Mouse (Mus musculus): Measurements from ENCODE around the gene E130309D02Rik. TPM values are rescaled to one million over a fixed set of nuclear protein-coding genes. Genes with fewer than 3 reads are reported as not detected.

E130309D02Rik gene
- total RNA-seq (2023) = 39.9 TPM

DNA sequence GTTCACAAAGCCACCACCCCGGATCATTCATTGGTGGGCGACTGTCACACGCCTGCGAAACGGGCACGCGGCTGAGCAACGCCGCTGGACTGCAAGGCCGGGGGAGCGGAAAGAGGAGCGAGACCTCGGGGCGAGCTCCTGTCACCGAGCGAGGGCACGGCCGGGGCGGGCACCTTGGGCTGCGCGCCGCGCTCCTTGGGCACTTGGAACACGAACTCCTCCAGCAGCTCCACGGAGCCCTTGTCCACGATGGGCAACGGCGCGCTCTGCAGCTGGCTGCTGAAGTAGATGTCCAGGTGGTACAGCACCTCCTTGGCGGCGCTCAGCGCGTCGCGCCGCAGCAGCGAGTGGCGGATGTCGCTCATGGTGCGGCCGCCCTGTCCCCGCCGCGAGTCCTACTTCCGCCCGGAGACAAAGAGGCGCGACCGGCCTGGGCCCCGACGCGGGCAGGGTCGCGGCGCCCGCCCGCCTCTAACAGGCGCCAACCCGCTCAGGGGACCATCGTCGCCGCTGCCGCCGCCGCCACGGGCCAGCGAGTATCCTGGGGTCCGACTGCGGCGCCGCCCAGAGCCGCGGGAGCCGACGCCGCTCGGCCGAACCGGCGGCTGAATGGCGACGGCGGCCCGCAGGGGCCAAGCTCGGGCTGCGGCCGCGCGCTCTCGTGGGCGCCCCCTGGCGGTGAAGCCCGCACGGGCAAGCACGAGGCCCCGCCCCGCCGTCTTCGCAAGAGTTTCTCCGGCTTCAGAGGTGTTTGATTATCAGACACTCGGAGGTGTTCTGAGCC lies at the start of gene E130309D02Rik:
Gene E130309D02Rik, minus strand, starts transcription at position 631 of the 784 bp plus-strand sequence.

GRCm38 (mm10) chr5:143356686-143357388 lies 41.7 kb upstream of the E130309D02Rik start, which contains the start of gene Grid2ip:
Grid2ip (plus strand) TSS chr5:143357338.

GRCm38 (mm10) chr5:143328690-143329495 lies 13.7 kb upstream of the E130309D02Rik start, which contains the start of gene Zdhhc4:
Zdhhc4 (minus strand) TSS chr5:143329256.

DNA sequence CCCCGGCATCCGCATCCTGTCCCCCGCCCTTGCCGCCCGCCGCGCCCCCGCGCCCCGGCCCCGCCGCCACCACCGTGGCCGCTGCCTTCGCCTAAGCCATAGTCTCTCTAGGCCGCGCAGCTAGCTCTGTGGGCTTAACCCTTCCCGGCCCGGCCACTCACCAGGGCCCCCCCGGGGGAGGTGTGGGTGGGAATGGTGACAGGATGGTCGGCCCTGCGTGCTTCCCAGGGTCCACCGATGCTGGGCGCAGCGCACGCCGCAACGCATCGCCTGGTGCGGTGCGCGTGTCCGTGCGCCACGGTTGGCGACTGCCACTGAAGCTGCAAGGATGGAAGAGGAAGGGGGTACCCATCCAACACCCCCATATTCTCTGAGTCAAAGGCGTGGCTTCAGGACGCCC lies 21.8 kb downstream of the E130309D02Rik start, which contains the start of gene Zfp853:
Gene Zfp853, minus strand, starts transcription at position 220 of the 400 bp plus-strand sequence.

GRCm38 (mm10) chr5:143269363-143270150 lies 45.6 kb downstream of the E130309D02Rik start, which contains the start of gene Zfp316:
Zfp316 (minus strand) TSS chr5:143270022.

Other genes starting within 250 kb of the E130309D02Rik start
- gene Rnf216, start 202.4 kb downstream of the E130309D02Rik start, total RNA-seq (2023) = 19.6 TPM
- not detected for gene Olfr718-ps1, start 167.8 kb downstream of the E130309D02Rik start, total RNA-seq (2023)
- gene Rbak, start 134.6 kb downstream of the E130309D02Rik start, total RNA-seq (2023) = 16.9 TPM
- gene Spdye4b, start 134.3 kb downstream of the E130309D02Rik start, total RNA-seq (2023) = not detected
- not detected for gene Spdye4a, start 88.5 kb downstream of the E130309D02Rik start, total RNA-seq (2023)
- gene Zfp12, start 80.2 kb downstream of the E130309D02Rik start, total RNA-seq (2023) = 33.2 TPM
- gene Zfp316, start 45.3 kb downstream of the E130309D02Rik start, total RNA-seq (2023) = 1.5 TPM
- 0.85 TPM for gene Zfp853, start 21.7 kb downstream of the E130309D02Rik start, total RNA-seq (2023)
- gene Zdhhc4, start 13.9 kb upstream of the E130309D02Rik start, total RNA-seq (2023) = 58.2 TPM
- not detected for gene Grid2ip, start 42.0 kb upstream of the E130309D02Rik start, total RNA-seq (2023)
- 20.9 TPM for gene Kdelr2, start 88.5 kb upstream of the E130309D02Rik start, total RNA-seq (2023)
- gene Daglb, start 149.2 kb upstream of the E130309D02Rik start, total RNA-seq (2023) = 6.9 TPM
- gene Rac1, start 212.7 kb upstream of the E130309D02Rik start, total RNA-seq (2023) = 277 TPM

All from CD4-positive naive resting alpha-beta T cell, adult 76 days (primary cell).